Mouse (Mus musculus): ENCODE measurements around the gene Jmjd6. TPM values are rescaled to one million over a fixed set of nuclear protein-coding genes. Genes with fewer than 3 reads are reported as not detected.
A peak's percentile ranks its signal among the peaks of the same experiment; 100 is the strongest.

The Jmjd6 gene
- total and polyA plus RNA-seq, 3 experiments, result 48.4 to 126 (median 82.7) TPM

GRCm38 (mm10) chr11:116840748-116841147, 2.5 kb downstream of the Jmjd6 start:
- Histone ChIP-seq H3K27me3 (ENCODE audit: insufficient read depth, low read length) (no peaks in the 10 kb centered on the region), H3K9me3 (replicated peaks) (no peaks in the 10 kb centered on the region), H3K4me3 (ENCODE audit: low read depth, low read length) (peak overlapping the region; percentile 89), H3K4me1 (ENCODE audit: insufficient read depth, low read depth, low read length) (peaks cover 60% of the 10 kb centered on the region), H3K36me3 (replicated peaks) (peaks cover 69% of the 10 kb centered on the region)
- no peak for ATAC-seq (ENCODE audit: extremely low read depth, insufficient number of reproducible peaks, low FRiP score, poor library complexity, severe bottlenecking)
- TF ChIP-seq POLR2AphosphoS5 (IDR thresholded peaks at IDR 0.05; ENCODE audit: insufficient replicate concordance, low read depth, low read length), result no peak
- no peak for TF ChIP-seq GATA2 (IDR thresholded peaks at IDR 0.05; ENCODE audit: borderline replicate concordance, low read depth, low read length)
- no peak for TF ChIP-seq TAL1 (conservative IDR thresholded peaks at IDR 0.05; ENCODE audit: low read depth, low read length)
- TF ChIP-seq GATA1 (IDR thresholded peaks at IDR 0.05; ENCODE audit: borderline replicate concordance, low read length), result no peak
- TF ChIP-seq CTCF (IDR thresholded peaks at IDR 0.05; ENCODE audit: low read depth, low read length), result no peak
- no peak for DNase-seq (ENCODE audit: low spot score)

- peak overlapping the region; percentile 89 for H3K4me3 ChIP-seq (ENCODE audit: low read depth, low read length)
- peaks cover 62% of the 10 kb centered on the region for H3K4me1 ChIP-seq (ENCODE audit: insufficient read depth, low read depth, low read length)
Observed at GRCm38 (mm10) chr11:116839601-116840000, 3.6 kb downstream of the Jmjd6 start.

GRCm38 (mm10) chr11:116838936-116839335, 4.3 kb downstream of the Jmjd6 start:
- TF ChIP-seq TAL1 (conservative IDR thresholded peaks at IDR 0.05; ENCODE audit: low read depth, low read length) (no peak), GATA2 (IDR thresholded peaks at IDR 0.05; ENCODE audit: borderline replicate concordance, low read depth, low read length) (no peak), POLR2AphosphoS5 (IDR thresholded peaks at IDR 0.05; ENCODE audit: insufficient replicate concordance, low read depth, low read length) (no peak), CTCF (IDR thresholded peaks at IDR 0.05; ENCODE audit: low read depth, low read length) (no peak), GATA1 (IDR thresholded peaks at IDR 0.05; ENCODE audit: borderline replicate concordance, low read length) (no peak)
- Histone ChIP-seq H3K4me3 (ENCODE audit: low read depth, low read length) (peak overlapping the region; percentile 66; the same call in 1 of the 2 replicates), H3K27me3 (ENCODE audit: insufficient read depth, low read length) (no peaks in the 10 kb centered on the region)

More at GRCm38 (mm10) chr11:116839601-116840000, 3.6 kb downstream of the Jmjd6 start:
- Histone ChIP-seq H3K27me3 (ENCODE audit: insufficient read depth, low read length) (no peaks in the 10 kb centered on the region), H3K36me3 (replicated peaks) (peaks cover 76% of the 10 kb centered on the region), H3K9me3 (replicated peaks) (no peaks in the 10 kb centered on the region)
- no peak for DNase-seq (ENCODE audit: low spot score)
- TF ChIP-seq POLR2AphosphoS5 (IDR thresholded peaks at IDR 0.05; ENCODE audit: insufficient replicate concordance, low read depth, low read length) (no peak), GATA2 (IDR thresholded peaks at IDR 0.05; ENCODE audit: borderline replicate concordance, low read depth, low read length) (no peak), GATA1 (IDR thresholded peaks at IDR 0.05; ENCODE audit: borderline replicate concordance, low read length) (no peak), TAL1 (conservative IDR thresholded peaks at IDR 0.05; ENCODE audit: low read depth, low read length) (no peak), CTCF (IDR thresholded peaks at IDR 0.05; ENCODE audit: low read depth, low read length) (no peak)
- ATAC-seq (ENCODE audit: extremely low read depth, insufficient number of reproducible peaks, low FRiP score, poor library complexity, severe bottlenecking), result no peak

GRCm38 (mm10) chr11:116837441-116837840, 5.8 kb downstream of the Jmjd6 start:
- ATAC-seq (ENCODE audit: extremely low read depth, insufficient number of reproducible peaks, low FRiP score, poor library complexity, severe bottlenecking) (no peak), DNase-seq (ENCODE audit: low spot score) (no peak)
- TF ChIP-seq TAL1 (conservative IDR thresholded peaks at IDR 0.05; ENCODE audit: low read depth, low read length) (no peak), CTCF (IDR thresholded peaks at IDR 0.05; ENCODE audit: low read depth, low read length) (no peak), GATA1 (IDR thresholded peaks at IDR 0.05; ENCODE audit: borderline replicate concordance, low read length) (no peak), POLR2AphosphoS5 (IDR thresholded peaks at IDR 0.05; ENCODE audit: insufficient replicate concordance, low read depth, low read length) (no peak), GATA2 (IDR thresholded peaks at IDR 0.05; ENCODE audit: borderline replicate concordance, low read depth, low read length) (no peak)
- Histone ChIP-seq H3K4me1 (ENCODE audit: insufficient read depth, low read depth, low read length) (peaks cover 73% of the 10 kb centered on the region), H3K27me3 (ENCODE audit: insufficient read depth, low read length) (no peaks in the 10 kb centered on the region), H3K4me3 (ENCODE audit: low read depth, low read length) (peak overlapping the region; percentile 50; the same call in 1 of the 2 replicates), H3K36me3 (replicated peaks) (peaks cover 96% of the 10 kb centered on the region), H3K9me3 (replicated peaks) (no peaks in the 10 kb centered on the region)

More at GRCm38 (mm10) chr11:116838936-116839335, 4.3 kb downstream of the Jmjd6 start:
- H3K9me3 ChIP-seq (replicated peaks), result no peaks in the 10 kb centered on the region
- H3K4me1 ChIP-seq (ENCODE audit: insufficient read depth, low read depth, low read length), result peaks cover 67% of the 10 kb centered on the region
- no peak for DNase-seq (ENCODE audit: low spot score)
- H3K36me3 ChIP-seq (replicated peaks), result peaks cover 83% of the 10 kb centered on the region
- no peak for ATAC-seq (ENCODE audit: extremely low read depth, insufficient number of reproducible peaks, low FRiP score, poor library complexity, severe bottlenecking)

GRCm38 (mm10) chr11:116836283-116836682, 7.0 kb downstream of the Jmjd6 start:
- Histone ChIP-seq H3K4me3 (ENCODE audit: low read depth, low read length) (peak overlapping the region; percentile 31; the same call in 1 of the 2 replicates), H3K36me3 (replicated peaks) (peaks cover 91% of the 10 kb centered on the region), H3K9me3 (replicated peaks) (no peaks in the 10 kb centered on the region), H3K27me3 (ENCODE audit: insufficient read depth, low read length) (no peaks in the 10 kb centered on the region), H3K4me1 (ENCODE audit: insufficient read depth, low read depth, low read length) (peaks cover 75% of the 10 kb centered on the region)
- DNase-seq (ENCODE audit: low spot score), result no peak
- ATAC-seq (ENCODE audit: extremely low read depth, insufficient number of reproducible peaks, low FRiP score, poor library complexity, severe bottlenecking), result no peak
- TF ChIP-seq GATA2 (IDR thresholded peaks at IDR 0.05; ENCODE audit: borderline replicate concordance, low read depth, low read length), result no peak

- Histone ChIP-seq H3K27me3 (ENCODE audit: insufficient read depth, low read length) (peaks cover 2% of the 10 kb centered on the region; the same call in 1 of the 2 replicates), H3K36me3 (replicated peaks) (peaks cover 77% of the 10 kb centered on the region), H3K4me3 (ENCODE audit: low read depth, low read length) (no peak overlapping the region), H3K4me1 (ENCODE audit: insufficient read depth, low read depth, low read length) (peaks cover 61% of the 10 kb centered on the region), H3K9me3 (replicated peaks) (no peaks in the 10 kb centered on the region)
- DNase-seq (ENCODE audit: low spot score) (no peak), ATAC-seq (ENCODE audit: extremely low read depth, insufficient number of reproducible peaks, low FRiP score, poor library complexity, severe bottlenecking) (no peak)
- TF ChIP-seq GATA2 (IDR thresholded peaks at IDR 0.05; ENCODE audit: borderline replicate concordance, low read depth, low read length) (no peak), CTCF (IDR thresholded peaks at IDR 0.05; ENCODE audit: low read depth, low read length) (no peak), GATA1 (IDR thresholded peaks at IDR 0.05; ENCODE audit: borderline replicate concordance, low read length) (no peak), TAL1 (conservative IDR thresholded peaks at IDR 0.05; ENCODE audit: low read depth, low read length) (no peak), POLR2AphosphoS5 (IDR thresholded peaks at IDR 0.05; ENCODE audit: insufficient replicate concordance, low read depth, low read length) (no peak)
Observed at GRCm38 (mm10) chr11:116834954-116835353, 8.3 kb downstream of the Jmjd6 start.
